Mouse (Mus musculus): ENCODE measurements around the gene Ptges3. TPM values are rescaled to one million over a fixed set of nuclear protein-coding genes. Genes with fewer than 3 reads are reported as not detected.
A peak's percentile ranks its signal among the peaks of the same experiment; 100 is the strongest.
"Not testable (repeated sequence)": the region's sequence is repeated elsewhere in the genome, so short reads cannot be mapped to it uniquely, and the experiment has no call there.

Gene Ptges3
- polyA plus RNA-seq, 1 experiment from 2014 or later = 626 TPM

DNA sequence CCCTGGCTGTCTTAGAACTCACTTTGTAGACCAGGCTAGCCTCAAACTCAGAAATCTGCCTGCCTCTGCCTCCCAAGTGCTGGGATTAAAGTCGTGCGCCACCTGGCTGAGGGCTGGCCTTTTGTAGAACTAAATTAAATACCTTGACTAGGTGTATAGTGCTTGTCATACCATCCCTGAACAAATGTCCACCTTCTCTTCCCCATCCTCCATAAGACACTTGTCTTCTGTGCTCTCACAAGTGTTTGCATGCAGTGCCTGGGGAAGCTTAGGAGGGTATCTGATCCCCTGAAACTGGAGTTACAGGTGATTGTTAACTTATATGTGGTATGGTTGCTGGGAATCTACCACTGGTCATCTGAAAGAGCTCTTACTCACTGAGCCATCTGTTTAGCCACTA, 8.4 kb upstream of the Ptges3 start:
- H3K4me1 ChIP-seq (replicated peaks; ENCODE audit: control insufficient read depth, insufficient read depth, low read length) = no peaks in the 10 kb centered on the region

DNA sequence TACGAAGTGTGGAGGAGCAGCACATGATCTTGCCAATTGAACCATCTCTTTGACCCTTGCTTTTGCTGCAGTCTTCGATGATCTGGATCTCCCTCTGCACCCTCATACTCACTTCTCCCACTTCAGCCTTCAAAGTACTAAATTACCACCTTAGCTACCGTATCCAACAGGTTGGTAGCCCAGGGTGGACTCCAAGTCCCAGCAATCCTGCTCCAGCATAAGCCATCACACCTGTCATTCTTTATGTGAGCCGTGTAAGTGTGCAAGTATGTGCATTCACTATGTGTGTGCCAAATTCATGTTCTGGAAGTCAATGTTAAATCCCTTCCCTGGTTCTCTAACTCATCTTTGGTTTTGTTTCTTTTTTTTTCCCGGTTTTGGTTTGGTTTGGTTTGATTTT, 7.2 kb upstream of the Ptges3 start:
- Histone ChIP-seq H3K27ac (ENCODE audit: low read depth, low read length) (no peak overlapping the region), H3K9me3 (ENCODE audit: control insufficient read depth, low read length) (no peaks in the 10 kb centered on the region), H3K9ac (ENCODE audit: low read depth, low read length) (no peak overlapping the region), H3K4me2 (replicated peaks; ENCODE audit: low read depth, low read length) (no peak overlapping the region), H3K4me3 (ENCODE audit: low read depth, low read length) (no peak overlapping the region), H3K36me3 (ENCODE audit: control insufficient read depth, insufficient read depth, low read length) (peaks cover 14% of the 10 kb centered on the region), H3K4me1 (replicated peaks; ENCODE audit: control insufficient read depth, insufficient read depth, low read length) (no peaks in the 10 kb centered on the region), H3K27me3 (ENCODE audit: control insufficient read depth, insufficient read depth, low read length) (no peaks in the 10 kb centered on the region)
- WGBS = 95% methylated on average over 5 of the region's 5 CpGs
- ATAC-seq (ENCODE audit: low FRiP score) (no peak), DNase-seq (ENCODE audit: low spot score) (no peak)

More for the DNA sequence above, 8.4 kb upstream of the Ptges3 start:
- ATAC-seq (ENCODE audit: low FRiP score) = no peak
- H3K9ac ChIP-seq (ENCODE audit: low read depth, low read length) = no peak overlapping the region
- peaks cover 14% of the 10 kb centered on the region for H3K36me3 ChIP-seq (ENCODE audit: control insufficient read depth, insufficient read depth, low read length)
- H3K27ac ChIP-seq (ENCODE audit: low read depth, low read length) = no peak overlapping the region
- DNase-seq (ENCODE audit: low spot score) = no peak
- no peaks in the 10 kb centered on the region for H3K9me3 ChIP-seq (ENCODE audit: control insufficient read depth, low read length)
- WGBS = 85% methylated on average over 2 of the region's 2 CpGs
- H3K27me3 ChIP-seq (ENCODE audit: control insufficient read depth, insufficient read depth, low read length) = no peaks in the 10 kb centered on the region
- no peak overlapping the region for H3K4me3 ChIP-seq (ENCODE audit: low read depth, low read length)
- H3K4me2 ChIP-seq (replicated peaks; ENCODE audit: low read depth, low read length) = no peak overlapping the region

DNA sequence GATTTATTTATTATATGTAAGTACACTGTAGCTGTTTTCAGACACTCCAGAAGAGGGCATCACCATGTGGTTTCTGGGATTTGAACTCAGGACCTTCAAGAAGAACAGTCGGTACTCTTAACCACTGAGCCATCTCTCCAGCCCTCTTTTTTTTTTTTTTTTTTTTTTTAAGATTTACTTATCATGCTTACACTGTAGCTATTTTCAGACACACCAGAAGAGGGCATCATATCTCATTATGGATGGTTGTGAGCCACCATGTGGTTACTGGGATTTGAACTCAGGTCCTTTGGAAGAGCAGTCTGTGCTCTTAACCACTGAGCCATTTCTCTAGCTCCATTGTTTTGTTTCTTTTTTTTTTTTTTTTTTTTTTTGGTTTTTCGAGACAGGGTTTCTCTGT, 6.6 kb upstream of the Ptges3 start:
- H3K27ac ChIP-seq (ENCODE audit: low read depth, low read length); H3K4me1 ChIP-seq (replicated peaks; ENCODE audit: control insufficient read depth, insufficient read depth, low read length); H3K9me3 ChIP-seq (ENCODE audit: control insufficient read depth, low read length); H3K27me3 ChIP-seq (ENCODE audit: control insufficient read depth, insufficient read depth, low read length); H3K9ac ChIP-seq (ENCODE audit: low read depth, low read length); ATAC-seq (ENCODE audit: low FRiP score); H3K4me3 ChIP-seq (ENCODE audit: low read depth, low read length); DNase-seq (ENCODE audit: low spot score); H3K4me2 ChIP-seq (replicated peaks; ENCODE audit: low read depth, low read length): not testable (repeated sequence)
- WGBS = 100% methylated on average over 1 of the region's 2 CpGs
- H3K36me3 ChIP-seq (ENCODE audit: control insufficient read depth, insufficient read depth, low read length) = peaks cover 14% of the 10 kb centered on the region

DNA sequence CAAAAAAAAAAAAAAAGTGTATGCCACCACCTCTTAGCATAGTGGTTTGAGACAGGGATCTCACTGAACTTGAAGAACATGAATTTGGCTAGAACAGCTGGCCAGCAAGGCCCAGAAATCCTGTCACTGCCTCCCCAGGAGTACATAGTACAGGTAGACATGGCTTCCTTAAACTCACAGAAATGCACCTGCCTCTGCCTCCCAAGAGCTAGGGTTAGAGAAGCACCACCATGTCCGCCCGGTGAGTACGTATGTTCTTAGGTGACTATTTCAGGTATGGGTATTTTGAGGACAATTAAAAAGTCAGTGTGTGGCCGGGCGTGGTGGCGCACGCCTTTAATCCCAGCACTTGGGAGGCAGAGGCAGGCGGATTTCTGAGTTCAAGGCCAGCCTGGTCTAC, 5.8 kb upstream of the Ptges3 start:
- Histone ChIP-seq H3K27ac (ENCODE audit: low read depth, low read length) (no peak overlapping the region), H3K4me3 (ENCODE audit: low read depth, low read length) (no peak overlapping the region), H3K9ac (ENCODE audit: low read depth, low read length) (no peak overlapping the region), H3K9me3 (ENCODE audit: control insufficient read depth, low read length) (no peaks in the 10 kb centered on the region), H3K4me1 (replicated peaks; ENCODE audit: control insufficient read depth, insufficient read depth, low read length) (no peaks in the 10 kb centered on the region), H3K36me3 (ENCODE audit: control insufficient read depth, insufficient read depth, low read length) (peaks cover 14% of the 10 kb centered on the region), H3K4me2 (replicated peaks; ENCODE audit: low read depth, low read length) (no peak overlapping the region), H3K27me3 (ENCODE audit: control insufficient read depth, insufficient read depth, low read length) (no peaks in the 10 kb centered on the region)
- WGBS = 98% methylated on average over 8 of the region's 8 CpGs
- no peak for ATAC-seq (ENCODE audit: low FRiP score)
- DNase-seq (ENCODE audit: low spot score) = no peak

DNA sequence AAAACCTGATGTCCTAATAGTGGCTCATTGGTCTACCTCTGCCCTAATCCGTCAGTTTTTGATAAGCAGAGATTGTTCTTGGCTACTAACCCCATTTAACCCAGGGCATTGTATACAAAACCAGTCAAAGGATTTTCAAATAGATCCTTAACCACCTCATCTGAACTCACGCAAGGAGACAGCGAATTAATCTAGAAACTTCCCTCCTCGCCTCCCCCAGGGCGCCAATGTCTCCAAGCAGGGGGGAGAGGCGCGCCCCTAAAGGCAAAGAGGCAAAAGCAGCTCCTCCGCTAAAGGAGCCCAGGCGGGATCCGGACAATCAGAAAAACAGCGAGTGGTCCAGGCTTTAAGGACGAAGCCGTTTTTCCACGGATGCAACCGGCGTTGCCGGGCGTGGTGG, 570 bp upstream of the Ptges3 start:
- no peak for DNase-seq (ENCODE audit: low spot score)
- Histone ChIP-seq H3K27me3 (ENCODE audit: control insufficient read depth, insufficient read depth, low read length) (no peaks in the 10 kb centered on the region), H3K4me1 (replicated peaks; ENCODE audit: control insufficient read depth, insufficient read depth, low read length) (peaks cover 3% of the 10 kb centered on the region; the same call in 1 of the 2 replicates), H3K9me3 (ENCODE audit: control insufficient read depth, low read length) (no peaks in the 10 kb centered on the region), H3K36me3 (ENCODE audit: control insufficient read depth, insufficient read depth, low read length) (no peaks in the 10 kb centered on the region), H3K27ac (ENCODE audit: low read depth, low read length) (peak overlapping the region; percentile 98), H3K4me2 (replicated peaks; ENCODE audit: low read depth, low read length) (peak overlapping the region; percentile 91), H3K9ac (ENCODE audit: low read depth, low read length) (peak overlapping the region; percentile 89), H3K4me3 (ENCODE audit: low read depth, low read length) (peak overlapping the region; percentile 88)
- ATAC-seq (ENCODE audit: low FRiP score) = peak; percentile 1; the same call in 1 of the 2 replicates
- under 1% methylated on average over 18 of the region's 18 CpGs for WGBS

DNA sequence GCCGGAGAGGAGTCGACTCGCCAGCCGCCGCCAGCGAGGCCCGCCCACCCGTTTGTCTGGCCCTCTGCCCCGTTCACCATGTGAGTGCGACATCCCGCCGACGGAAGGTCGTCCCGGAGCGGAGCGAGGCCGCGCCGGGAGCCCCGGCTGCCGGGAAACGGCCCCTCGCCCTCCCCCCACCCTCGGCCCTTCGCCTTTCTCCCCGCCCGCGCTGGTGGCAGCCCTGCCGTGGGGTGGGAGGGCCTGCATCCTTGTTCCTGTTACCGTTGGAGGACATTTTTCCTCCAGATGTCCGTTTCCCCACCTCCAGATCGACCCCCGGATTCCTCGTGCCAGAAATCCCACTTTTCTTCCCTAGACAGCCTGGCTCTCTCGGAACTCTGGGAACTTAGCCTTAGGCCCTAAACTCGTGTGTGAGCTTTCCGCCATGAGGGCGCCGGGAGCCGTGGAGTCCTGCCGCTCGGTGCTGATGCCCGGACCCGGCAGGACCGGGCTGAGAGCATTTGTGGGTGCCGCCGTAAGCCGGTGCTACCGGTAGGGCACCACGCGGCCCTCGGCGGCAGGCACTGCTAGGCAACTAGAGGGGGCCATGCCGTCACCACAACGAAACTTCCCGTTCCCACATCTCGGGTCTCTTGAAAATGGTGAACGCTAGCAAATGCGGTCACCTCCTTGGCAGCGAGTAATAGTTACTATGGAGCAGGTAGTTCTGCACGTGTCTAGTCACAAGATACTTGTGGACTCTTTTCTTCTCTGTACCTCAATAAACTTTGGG, 640 bp downstream of the Ptges3 start:
- Histone ChIP-seq H3K36me3 (ENCODE audit: control insufficient read depth, insufficient read depth, low read length) (0 out of 2 replicates have a peak, but pooled peaks cover 3% of the 10 kb centered on the region), H3K9me3 (ENCODE audit: control insufficient read depth, low read length) (no peaks in the 10 kb centered on the region), H3K4me2 (replicated peaks; ENCODE audit: low read depth, low read length) (peak overlapping the region; percentile 91), H3K4me1 (replicated peaks; ENCODE audit: control insufficient read depth, insufficient read depth, low read length) (peaks cover 3% of the 10 kb centered on the region; the same call in 1 of the 2 replicates), H3K9ac (ENCODE audit: low read depth, low read length) (peak overlapping the region; percentile 89), H3K27ac (ENCODE audit: low read depth, low read length) (peak overlapping the region; percentile 98), H3K4me3 (ENCODE audit: low read depth, low read length) (peak overlapping the region; percentile 88), H3K27me3 (ENCODE audit: control insufficient read depth, insufficient read depth, low read length) (no peaks in the 10 kb centered on the region)
- DNase-seq (ENCODE audit: low spot score) (peak; percentile 64), ATAC-seq (ENCODE audit: low FRiP score) (peak; percentile 68)
- whole genome bisulfite sequencing = under 1% methylated on average over 47 of the region's 62 CpGs

DNA sequence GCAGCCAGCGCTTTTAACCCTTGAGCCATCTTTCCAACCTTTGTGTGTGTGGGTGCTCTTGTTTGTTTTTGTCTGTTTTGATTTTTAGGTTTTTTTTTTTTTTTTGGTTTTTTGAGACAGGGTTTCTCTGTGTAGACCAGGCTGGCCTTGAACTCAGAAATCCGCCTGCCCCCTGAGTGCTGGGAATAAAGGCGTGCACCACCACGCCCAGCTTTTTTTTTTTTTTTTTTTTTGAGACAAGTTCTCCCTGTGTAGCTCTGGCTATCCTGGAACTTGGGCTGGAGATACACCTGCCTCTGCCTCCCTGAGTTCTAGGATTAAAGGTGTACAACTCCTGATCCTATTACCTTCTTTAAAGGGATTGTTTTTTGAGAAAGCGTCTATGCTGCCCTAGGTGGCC, 2.4 kb downstream of the Ptges3 start:
- Histone ChIP-seq H3K36me3 (ENCODE audit: control insufficient read depth, insufficient read depth, low read length) (0 out of 2 replicates have a peak, but pooled peaks cover 3% of the 10 kb centered on the region), H3K9me3 (ENCODE audit: control insufficient read depth, low read length) (no peaks in the 10 kb centered on the region), H3K27ac (ENCODE audit: low read depth, low read length) (no peak overlapping the region), H3K9ac (ENCODE audit: low read depth, low read length) (no peak overlapping the region; the same call in 1 of the 2 replicates), H3K4me2 (replicated peaks; ENCODE audit: low read depth, low read length) (peak overlapping the region; percentile 91), H3K4me1 (replicated peaks; ENCODE audit: control insufficient read depth, insufficient read depth, low read length) (peaks cover 3% of the 10 kb centered on the region; the same call in 1 of the 2 replicates), H3K4me3 (ENCODE audit: low read depth, low read length) (peak overlapping the region; percentile 88), H3K27me3 (ENCODE audit: control insufficient read depth, insufficient read depth, low read length) (no peaks in the 10 kb centered on the region)
- DNase-seq (ENCODE audit: low spot score) (no peak), ATAC-seq (ENCODE audit: low FRiP score) (no peak)
- WGBS = 91% methylated on average over 5 of the region's 5 CpGs

DNA sequence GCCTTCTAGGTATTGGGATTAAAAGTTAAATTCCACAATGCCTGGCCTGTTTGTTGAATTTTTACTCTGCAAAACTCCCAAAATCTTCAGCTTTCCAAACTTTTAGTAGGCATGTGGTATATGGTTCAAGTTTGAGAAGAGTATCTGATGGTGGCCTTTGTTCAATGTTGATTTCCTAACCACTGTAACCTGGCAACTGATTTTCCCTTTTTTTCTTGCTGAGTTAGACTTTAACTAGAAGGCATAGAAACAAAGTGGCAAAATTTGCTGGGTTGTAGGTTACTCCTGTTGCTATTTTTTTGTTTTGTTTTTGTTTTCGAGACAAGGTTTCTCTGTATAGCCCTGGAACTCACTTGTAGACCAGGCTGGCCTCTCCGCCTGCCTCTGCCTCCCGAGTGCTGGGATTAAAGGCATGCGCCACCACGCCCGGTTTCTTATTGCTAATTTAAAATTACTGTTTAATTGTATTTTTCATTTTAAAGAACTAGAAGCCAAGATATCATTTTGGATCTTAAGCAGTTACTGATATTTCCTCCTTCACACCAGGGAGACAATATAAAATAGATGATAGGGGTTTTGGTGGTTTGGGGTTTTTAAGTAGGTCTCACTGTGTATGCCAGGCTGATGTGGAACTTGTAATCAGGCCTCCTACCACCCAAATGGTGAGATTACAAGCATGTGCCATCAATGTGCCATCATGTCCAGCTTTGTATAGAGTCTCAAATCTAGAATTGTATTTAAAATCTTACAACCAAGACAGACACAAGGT, 3.7 kb downstream of the Ptges3 start:
- ATAC-seq (ENCODE audit: low FRiP score) (no peak), DNase-seq (ENCODE audit: low spot score) (no peak)
- WGBS = 98% methylated on average over 6 of the region's 6 CpGs
- Histone ChIP-seq H3K27me3 (ENCODE audit: control insufficient read depth, insufficient read depth, low read length) (no peaks in the 10 kb centered on the region), H3K9ac (ENCODE audit: low read depth, low read length) (no peak overlapping the region), H3K36me3 (ENCODE audit: control insufficient read depth, insufficient read depth, low read length) (0 out of 2 replicates have a peak, but pooled peaks cover 3% of the 10 kb centered on the region), H3K4me3 (ENCODE audit: low read depth, low read length) (no peak overlapping the region), H3K27ac (ENCODE audit: low read depth, low read length) (no peak overlapping the region), H3K9me3 (ENCODE audit: control insufficient read depth, low read length) (no peaks in the 10 kb centered on the region), H3K4me2 (replicated peaks; ENCODE audit: low read depth, low read length) (no peak overlapping the region), H3K4me1 (replicated peaks; ENCODE audit: control insufficient read depth, insufficient read depth, low read length) (peaks cover 3% of the 10 kb centered on the region; the same call in 1 of the 2 replicates)

Measured in hindbrain, embryonic 11.5 days (tissue).